Comparison of ENCODE assay signal across 1 mouse cellular context in the genomic region with DNA sequence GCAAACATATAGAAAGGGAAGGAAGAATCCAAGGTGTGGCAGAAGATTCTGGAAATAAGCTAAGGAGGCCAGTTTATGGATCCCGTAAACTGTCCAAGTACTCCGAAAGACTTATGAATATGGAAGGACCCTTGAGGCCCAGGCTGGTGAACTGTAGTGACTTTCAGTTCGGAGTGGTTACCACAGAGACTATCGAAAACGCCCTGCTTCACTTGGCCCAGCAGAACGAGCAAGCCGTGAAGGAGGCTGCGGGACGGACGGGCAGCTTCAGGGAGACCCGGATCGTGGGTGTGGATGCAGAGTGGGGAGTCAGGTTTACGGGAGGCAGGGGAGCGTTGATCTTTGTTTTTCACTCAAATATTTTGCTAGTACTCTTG.
TF ChIP-seq lines count a peak whose summit lies in the region.

No protein-coding gene starts in this region.

TF ChIP-seq in MEL, 35 proteins besides CTCF, POLR2A, EP300 and RAD21 (continued from another document):
- TF ChIP-seq TCF12 (IDR thresholded peaks at IDR 0.05; ENCODE audit: low read depth, low read length) (no peak), ZC3H11A (IDR thresholded peaks at IDR 0.05; ENCODE audit: low read depth, low read length) (no peak), SIN3A (IDR thresholded peaks at IDR 0.05; ENCODE audit: low read length) (no peak), GATA1 (IDR thresholded peaks at IDR 0.05; ENCODE audit: low read depth, low read length) (no peak), MYB (IDR thresholded peaks at IDR 0.05; ENCODE audit: low read depth, low read length) (no peak), NRF1 (IDR thresholded peaks at IDR 0.05; ENCODE audit: insufficient read depth, low read depth, low read length, poor library complexity, severe bottlenecking) (no peak), ETS1 (IDR thresholded peaks at IDR 0.05; ENCODE audit: low read depth, low read length) (no peak), JUND (IDR thresholded peaks at IDR 0.05; ENCODE audit: low read depth, low read length) (no peak)
